Mouse (Mus musculus) embryonic facial prominence, embryonic 12.5 days (tissue): Measurements from ENCODE around the gene Gm10354. TPM values are rescaled to one million over a fixed set of nuclear protein-coding genes. Genes with fewer than 3 reads are reported as not detected.
"Not testable (repeated sequence)": the region's sequence is repeated elsewhere in the genome, so short reads cannot be mapped to it uniquely, and the experiment has no call there.

ENCODE experiments used
- ATAC-seq: fragments of 200-750 bp; cut with Nextera tagmentation; 2 replicates; pipeline ENCODE4 v1.8.0; 2017; ENCODE audit not compliant: insufficient number of reproducible peaks, insufficient read depth, low FRiP score, low TSS enrichment
- H3K27ac ChIP-seq: fragments of 300-500 bp; sonication (generic); 2 replicates; pipeline ENCODE4 v1.5.1; 2016; ENCODE audit warnings: mild to moderate bottlenecking
- H3K27me3 ChIP-seq: fragments of 300-500 bp; sonication (generic); 2 replicates; pipeline ENCODE4 v1.6.1; 2016; ENCODE audit warnings: mild to moderate bottlenecking, moderate library complexity
- H3K36me3 ChIP-seq: fragments of 300-500 bp; sonication (generic); 2 replicates; pipeline ENCODE4 v1.6.1; 2016; ENCODE audit warnings: mild to moderate bottlenecking
- H3K4me1 ChIP-seq: fragments of 300-500 bp; sonication (generic); 2 replicates; pipeline ENCODE4 v1.6.1; 2016
- H3K4me2 ChIP-seq: fragments of 300-500 bp; sonication (generic); replicated peaks from 2 replicates; pipeline ENCODE4 v1.6.1; 2016; ENCODE audit warnings: mild to moderate bottlenecking, moderate library complexity
- H3K4me3 ChIP-seq: fragments of 300-500 bp; sonication (generic); 2 replicates; pipeline ENCODE4 v1.5.1; 2016; ENCODE audit warnings: mild to moderate bottlenecking
- H3K9ac ChIP-seq: fragments of 300-500 bp; sonication (generic); 2 replicates; pipeline ENCODE4 v1.6.1; 2016; ENCODE audit warnings: mild to moderate bottlenecking, moderate library complexity
- H3K9me3 ChIP-seq: fragments of 300-500 bp; sonication (generic); 2 replicates; pipeline ENCODE4 v1.6.1; 2016; ENCODE audit warnings: mild to moderate bottlenecking, moderate library complexity
- WGBS: fragments of 180-500 bp; shearing (Covaris S2); methylation state at CpG from one replicate; pipeline ENCODE4 v1.1.7; 2016; 5-methylcytosine and 5-hydroxymethylcytosine counted together
- polyA plus RNA-seq: library from polyadenylated mRNA; unstranded; fragments of >200 nt; fragmentation: Nextera tagmentation; extraction: Ambion mirVana; gene quantifications from 2 replicates; pipeline ENCODE4 v1.2.1, GENCODE M21; 2016

Gm10354 gene
- polyA plus RNA-seq, 1 experiment from 2014 or later, result not detected

GRCm38 (mm10) chr5:14994124-14994523 is 15.4 kb upstream of the Gm10354 start:
- H3K4me3 ChIP-seq, H3K9ac ChIP-seq, H3K36me3 ChIP-seq, H3K27ac ChIP-seq, H3K4me1 ChIP-seq, H3K4me2 ChIP-seq, H3K27me3 ChIP-seq: not testable (repeated sequence)
- 85% methylated on average over 6 of the region's 6 CpGs for WGBS
- peaks cover 25% of the 10 kb centered on the region for H3K9me3 ChIP-seq
- 0 out of 2 replicates have a peak, but pooled peaks have one; percentile 75 for ATAC-seq

DNA sequence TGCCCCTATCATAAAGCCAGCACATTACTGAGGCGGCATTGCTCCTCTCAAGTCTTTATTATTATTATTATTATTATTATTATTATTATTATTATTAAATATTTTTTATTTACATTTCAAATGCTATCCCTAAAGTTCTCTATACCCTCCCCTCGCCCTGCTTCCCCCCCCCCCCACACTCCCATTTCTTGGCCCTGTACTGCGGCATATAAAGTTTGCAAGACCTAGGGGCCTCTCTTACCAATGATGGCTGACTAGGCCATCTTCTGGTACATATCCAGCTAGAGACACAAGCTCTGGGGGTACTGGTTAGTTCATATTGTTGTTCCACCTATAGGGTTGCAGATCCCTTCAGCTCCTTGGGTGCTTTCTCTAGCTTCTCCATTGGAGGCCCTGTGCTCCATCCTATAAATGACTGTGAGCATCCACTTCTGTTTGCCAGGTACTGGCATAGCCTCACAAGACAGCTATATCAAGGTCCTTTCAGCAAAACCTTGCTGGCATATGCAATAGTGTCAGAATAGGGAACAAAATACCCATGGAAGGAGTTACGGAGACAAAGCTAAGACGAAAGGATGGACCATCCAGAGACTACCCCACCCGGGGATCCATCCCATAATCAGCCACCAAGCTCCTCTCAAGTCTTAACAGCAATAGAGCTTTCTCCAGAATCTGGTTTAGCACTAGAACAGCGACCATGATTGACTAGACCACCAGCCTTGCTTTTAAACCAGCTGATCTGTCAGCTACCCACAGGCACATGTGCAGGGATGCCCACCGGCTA is 11.8 kb upstream of the Gm10354 start:
- H3K4me1 ChIP-seq, H3K9me3 ChIP-seq, H3K9ac ChIP-seq, H3K4me3 ChIP-seq, H3K4me2 ChIP-seq, H3K27ac ChIP-seq, H3K36me3 ChIP-seq, H3K27me3 ChIP-seq: not testable (repeated sequence)
- ATAC-seq, result peak; percentile 74; the same call in 1 of the 2 replicates
- 77% methylated on average over 8 of the region's 8 CpGs for WGBS

DNA sequence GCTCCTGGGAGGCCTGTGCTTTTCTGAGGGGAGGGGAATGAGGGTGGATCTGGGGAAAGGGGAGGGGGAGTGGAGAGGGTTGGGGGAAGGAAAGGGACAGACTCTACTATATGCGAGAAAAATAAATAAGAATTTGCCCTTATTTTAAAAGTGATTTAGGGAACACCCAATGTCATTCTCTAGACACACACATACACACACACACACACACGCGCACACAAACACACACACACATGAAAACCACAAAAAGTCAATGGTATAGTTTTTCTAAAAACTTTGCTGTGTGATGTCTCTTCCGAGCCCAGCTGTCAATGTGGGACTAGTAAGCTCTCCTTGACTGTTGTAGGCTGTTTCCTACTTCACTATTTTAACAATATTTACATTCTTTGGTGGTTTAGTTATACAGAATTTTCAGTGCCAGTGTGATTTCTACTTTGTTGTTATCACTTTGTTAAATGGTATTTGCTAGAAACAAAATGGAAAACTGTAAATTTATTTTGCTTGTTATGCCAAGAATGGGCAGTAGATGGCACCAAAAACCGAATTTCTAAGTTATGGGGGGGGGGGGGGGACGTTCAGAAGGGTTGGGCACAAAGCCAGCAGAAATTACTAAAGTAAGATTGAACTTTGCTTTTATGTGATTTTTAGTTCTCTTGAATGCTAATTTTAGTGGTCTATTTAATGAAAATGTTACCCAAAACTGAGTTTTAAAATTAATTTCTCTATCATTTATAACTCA is 8.1 kb upstream of the Gm10354 start:
- not testable (repeated sequence) for H3K4me1 ChIP-seq, H3K9me3 ChIP-seq
- WGBS, result 34% methylated on average over 6 of the region's 6 CpGs

DNA sequence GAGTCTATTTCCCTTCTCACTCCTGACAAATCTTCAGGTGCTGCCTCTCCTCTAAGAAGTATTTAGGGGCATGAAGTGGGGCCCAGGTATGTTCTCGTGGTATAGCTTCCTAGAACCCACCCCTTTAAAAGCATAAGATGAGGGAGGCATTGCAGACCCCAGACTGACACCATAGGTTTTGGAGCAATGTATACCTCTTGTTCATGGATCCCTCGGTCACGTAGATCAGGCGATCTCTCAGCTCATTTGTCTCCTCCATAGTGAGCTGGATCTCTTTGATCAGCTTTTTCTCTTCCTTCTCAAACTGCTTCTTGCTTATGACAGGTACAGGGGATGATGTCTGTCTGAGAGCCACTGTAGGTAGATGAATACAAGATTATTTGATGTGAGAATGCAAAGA is 1.4 kb downstream of the Gm10354 start:
- not testable (repeated sequence) for H3K9ac ChIP-seq, H3K27ac ChIP-seq, H3K4me3 ChIP-seq, H3K27me3 ChIP-seq, H3K4me1 ChIP-seq, H3K4me2 ChIP-seq, ATAC-seq, H3K36me3 ChIP-seq
- 70% methylated on average over 4 of the region's 4 CpGs for WGBS
- H3K9me3 ChIP-seq, result peaks cover 19% of the 10 kb centered on the region

More for the DNA sequence above, 8.1 kb upstream of the Gm10354 start:
- ATAC-seq, result peak; percentile 56; the same call in 1 of the 2 replicates
- not testable (repeated sequence) for H3K4me2 ChIP-seq, H3K4me3 ChIP-seq, H3K9ac ChIP-seq, H3K36me3 ChIP-seq, H3K27me3 ChIP-seq, H3K27ac ChIP-seq

GRCm38 (mm10) chr5:14975294-14975693 is 3.4 kb downstream of the Gm10354 start:
- H3K27me3 ChIP-seq, H3K4me3 ChIP-seq, H3K36me3 ChIP-seq, H3K27ac ChIP-seq, ATAC-seq, H3K9ac ChIP-seq, H3K4me1 ChIP-seq, H3K4me2 ChIP-seq: not testable (repeated sequence)
- H3K9me3 ChIP-seq, result peaks cover 19% of the 10 kb centered on the region
- 70% methylated on average over 3 of the region's 4 CpGs for WGBS

DNA sequence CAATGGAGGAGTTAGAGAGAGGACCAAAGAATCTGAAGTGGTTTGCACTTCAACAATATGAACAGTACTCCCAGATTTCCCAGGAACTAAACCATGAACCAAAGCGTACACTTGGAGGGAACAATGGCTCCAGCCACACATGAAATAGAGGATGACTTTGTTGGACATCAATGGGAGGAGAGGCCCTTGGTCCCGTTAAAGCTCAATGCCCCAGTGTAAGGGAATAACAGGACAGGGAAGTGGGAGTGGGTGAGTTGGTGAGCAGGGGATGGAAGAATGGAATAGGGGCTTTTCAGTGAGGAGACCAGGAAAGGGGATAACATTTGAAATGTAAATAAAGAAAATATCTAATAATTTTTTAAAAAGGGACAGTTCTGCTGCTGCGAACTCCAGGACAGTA is 5.9 kb downstream of the Gm10354 start:
- H3K36me3 ChIP-seq, H3K4me1 ChIP-seq, H3K4me2 ChIP-seq, H3K4me3 ChIP-seq, ATAC-seq, H3K9ac ChIP-seq, H3K27ac ChIP-seq, H3K27me3 ChIP-seq: not testable (repeated sequence)
- 76% methylated on average over 3 of the region's 3 CpGs for WGBS
- peaks cover 10% of the 10 kb centered on the region for H3K9me3 ChIP-seq

DNA sequence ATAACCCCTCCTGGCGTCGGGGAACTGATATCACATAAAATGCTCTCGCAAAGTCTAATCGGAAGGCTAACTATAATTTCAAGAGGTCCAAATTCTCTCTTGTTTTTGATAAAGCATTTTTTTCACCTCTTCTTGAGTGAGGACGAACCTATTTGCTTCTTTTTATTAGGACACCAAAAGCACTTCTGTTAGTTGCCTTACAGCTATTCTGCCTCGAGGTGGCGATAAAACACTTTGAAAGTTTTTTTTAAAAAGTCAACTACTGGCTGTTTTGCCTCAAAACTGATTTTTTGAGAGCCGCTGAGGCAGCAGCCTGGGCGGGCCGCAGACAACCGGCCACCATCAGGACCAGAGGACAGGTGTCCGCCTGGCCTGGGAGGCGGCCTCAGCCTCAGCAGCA is 14.9 kb downstream of the Gm10354 start:
- not testable (repeated sequence) for H3K4me3 ChIP-seq, H3K9ac ChIP-seq, H3K4me1 ChIP-seq, H3K36me3 ChIP-seq, H3K27ac ChIP-seq, H3K9me3 ChIP-seq, H3K27me3 ChIP-seq, H3K4me2 ChIP-seq, ATAC-seq
- WGBS, result 80% methylated on average over 13 of the region's 13 CpGs

DNA sequence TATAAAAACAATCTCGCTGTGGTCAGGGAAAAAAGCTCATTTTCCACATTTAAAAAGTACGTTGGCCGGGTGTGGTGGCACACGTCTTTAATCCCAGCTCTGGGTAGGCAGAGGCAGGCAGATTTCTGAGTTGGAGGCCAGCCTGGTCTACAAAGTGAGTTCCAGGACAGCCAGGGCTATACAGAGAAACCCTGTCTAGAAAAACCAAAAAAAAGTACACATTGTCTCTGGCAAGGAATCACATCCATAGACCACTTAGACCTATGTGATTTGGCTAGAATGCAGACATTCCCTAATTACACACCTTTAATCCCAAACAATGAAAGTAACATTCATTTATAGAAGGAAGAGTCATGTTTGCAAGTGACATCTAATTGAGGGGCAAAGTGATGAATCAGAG is 17.2 kb downstream of the Gm10354 start:
- not testable (repeated sequence) for H3K27me3 ChIP-seq, H3K27ac ChIP-seq, H3K36me3 ChIP-seq, H3K4me1 ChIP-seq, H3K4me2 ChIP-seq, H3K9ac ChIP-seq, H3K4me3 ChIP-seq
- H3K9me3 ChIP-seq, result peaks cover 13% of the 10 kb centered on the region; the same call in 1 of the 2 replicates
- peak; percentile 81; the same call in 1 of the 2 replicates for ATAC-seq
- WGBS, result 77% methylated on average over 4 of the region's 4 CpGs

GRCm38 (mm10) chr5:14955928-14956706 is 22.6 kb downstream of the Gm10354 start:
- H3K36me3 ChIP-seq, H3K27me3 ChIP-seq, H3K4me1 ChIP-seq, H3K4me3 ChIP-seq, H3K9ac ChIP-seq, H3K27ac ChIP-seq, H3K4me2 ChIP-seq: not testable (repeated sequence)
- H3K9me3 ChIP-seq, result peaks cover 15% of the 10 kb centered on the region
- whole genome bisulfite sequencing, result 87% methylated on average over 1 of the region's 1 CpGs
- ATAC-seq, result 0 out of 2 replicates have a peak, but pooled peaks have one; percentile 35

DNA sequence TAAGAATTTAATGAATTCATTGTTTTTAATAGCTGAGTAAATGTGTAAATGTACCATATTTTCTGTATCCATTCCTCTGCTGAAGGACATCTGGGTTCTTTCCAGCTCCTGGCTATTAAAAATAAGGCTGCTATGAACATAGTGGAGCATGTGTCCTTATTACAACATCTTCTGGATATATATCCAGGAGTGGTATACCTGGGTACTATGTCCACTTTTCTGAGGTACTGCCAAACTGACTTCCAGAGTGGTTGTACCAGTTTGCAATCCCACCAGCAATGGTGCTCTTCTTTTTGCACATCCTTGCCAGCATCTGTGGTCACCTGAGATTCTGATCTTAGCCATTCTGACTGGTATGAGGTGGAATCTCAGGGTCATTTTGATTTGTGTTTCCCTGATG is 25.1 kb downstream of the Gm10354 start:
- H3K27ac ChIP-seq, H3K4me1 ChIP-seq, H3K4me3 ChIP-seq, ATAC-seq, H3K27me3 ChIP-seq, H3K9ac ChIP-seq, H3K36me3 ChIP-seq, H3K4me2 ChIP-seq: not testable (repeated sequence)
- peaks cover 15% of the 10 kb centered on the region for H3K9me3 ChIP-seq

GRCm38 (mm10) chr5:14952749-14953148 is 26.0 kb downstream of the Gm10354 start:
- not testable (repeated sequence) for H3K9ac ChIP-seq, H3K27me3 ChIP-seq, ATAC-seq, H3K36me3 ChIP-seq, H3K4me3 ChIP-seq, H3K4me2 ChIP-seq, H3K27ac ChIP-seq, H3K4me1 ChIP-seq
- H3K9me3 ChIP-seq, result peaks cover 16% of the 10 kb centered on the region
- 74% methylated on average over 3 of the region's 3 CpGs for WGBS
